23 mouse cellular contexts compared by ENCODE assay signal in genomic region chr11:11739054-11739453, GRCm38 (mm10). TPM values are rescaled to one million over a fixed set of nuclear protein-coding genes. Genes with fewer than 3 reads are reported as not detected.
DNase-seq lines count a peak whose midpoint lies in the region; ATAC-seq and TF ChIP-seq lines count a peak whose summit lies in the region.
"Had no signal": no experiment of that assay in that cellular context is flagged by ENCODE, and none has a peak within 500 bp of the region (broad histone marks: within the 10 kb centered on the region; RNA-seq: fewer than 3 reads in every experiment).

No protein-coding gene starts in this region.

- peaks cover 28 to 38% of the 10 kb centered on the region in 2 experiments for H3K4me1 ChIP-seq in liver, embryonic 14.5 days (replicated peaks; ENCODE audit: control insufficient read depth in 2 of 2, insufficient read depth in 2 of 2, low read length in 1 of 2)
- H3K4me1 ChIP-seq in CH12.LX (ENCODE audit: control insufficient read depth in 1 of 2, insufficient read depth in 2 of 2), result peaks cover 44 to 95% of the 10 kb centered on the region in 2 experiments
- H3K4me1 ChIP-seq: embryonic facial prominence, embryonic 13.5 days; forebrain, embryonic 12.5 days; heart, embryonic 13.5 days; hindbrain, embryonic 12.5 days had no signal

- peaks cover 9% of the 10 kb centered on the region for H3K36me3 ChIP-seq in liver, embryonic 14.5 days (replicated peaks; ENCODE audit: control insufficient read depth, insufficient read depth, low read depth)
- H3K36me3 ChIP-seq in CH12.LX (replicated peaks in 1 of 2; ENCODE audit: control insufficient read depth in 1 of 2, insufficient read depth in 1 of 2, low read length in 1 of 2), result peaks cover 9 to 72% of the 10 kb centered on the region in 2 experiments
- H3K36me3 ChIP-seq: embryonic facial prominence, embryonic 13.5 days; forebrain, embryonic 12.5 days; heart, embryonic 13.5 days; hindbrain, embryonic 12.5 days had no signal

- no peak for ATAC-seq in liver, embryonic 14.5 days (ENCODE audit: insufficient read depth)
- ATAC-seq: activated CD4-positive, CD25-positive, alpha-beta regulatory T cell, adult 4 months; CD4-positive, CD25-positive, alpha-beta regulatory T cell, adult 4 months; forebrain, embryonic 16.5 days; Patski had no signal

- peak overlapping the region; percentile 16; the same call in 1 of the 2 replicates for H3K27ac ChIP-seq in liver, embryonic 14.5 days
- H3K27ac ChIP-seq in CH12.LX (ENCODE audit: insufficient read depth, low read depth), result peak overlapping the region; percentile 63
- H3K27ac ChIP-seq: embryonic facial prominence, embryonic 13.5 days; forebrain, embryonic 12.5 days; heart, embryonic 13.5 days; hindbrain, embryonic 12.5 days had no signal

- no peak for TF ChIP-seq POLR2A in CH12.LX (IDR thresholded peaks at IDR 0.05; ENCODE audit: low read depth, low read length)

- H3K4me3 ChIP-seq in liver, embryonic 14.5 days (ENCODE audit: insufficient read depth in 1 of 2, low read depth in 2 of 2, low read length in 2 of 2), result no peak overlapping the region
- no peak overlapping the region for H3K4me3 ChIP-seq in CH12.LX (replicated peaks in 1 of 3; ENCODE audit: low read depth in 2 of 3, low read length in 2 of 3, poor library complexity in 1 of 3)
- H3K4me3 ChIP-seq: embryonic facial prominence, embryonic 13.5 days; forebrain, embryonic 12.5 days; heart, embryonic 13.5 days; hindbrain, embryonic 12.5 days had no signal

- peak; percentile 70 for TF ChIP-seq RAD21 in CH12.LX (IDR thresholded peaks at IDR 0.05; ENCODE audit: low read depth, low read length)

- in situ Hi-C loops in CH12.LX (cut with MboI; ENCODE audit: low pct_ligation_motif_present, low pct_unique_long_range_greater_than_20kb, low sequenced_read_pairs), result loop anchor here (5.0 kb wide), 1 partner anchor 42 kb away; no protein-coding TSS in a partner anchor

- H3K9me3 ChIP-seq in liver, embryonic 14.5 days (ENCODE audit: control insufficient read depth, low read length), result no peaks in the 10 kb centered on the region
- H3K9me3 ChIP-seq in CH12.LX (replicated peaks; ENCODE audit: low read length), result no peaks in the 10 kb centered on the region
- H3K9me3 ChIP-seq: embryonic facial prominence, embryonic 13.5 days; forebrain, embryonic 12.5 days; heart, embryonic 13.5 days; hindbrain, embryonic 12.5 days had no signal

- dilution Hi-C loops in CH12.LX (cut with MboI; ENCODE audit: extremely low pct_ligation_motif_present, extremely low pct_unique_long_range_greater_than_20kb, low sequenced_read_pairs), result no loop called here

- no peak for TF ChIP-seq EP300 in liver, embryonic 14.5 days (IDR thresholded peaks at IDR 0.05; ENCODE audit: low read depth)
- TF ChIP-seq EP300 in CH12.LX (IDR thresholded peaks at IDR 0.05; ENCODE audit: low read length), result 0 out of 2 replicates have a peak, but pooled peaks have one; percentile 3

- no peak for TF ChIP-seq CTCF in liver, embryonic 14.5 days (IDR thresholded peaks at IDR 0.05; ENCODE audit: low read depth)
- peak in 1 of 2 experiments; percentile 57; a peak in 2 of 4 replicates for TF ChIP-seq CTCF in CH12.LX (conservative IDR thresholded peaks at IDR 0.05 in 1 of 2, IDR thresholded peaks at IDR 0.05 in 1 of 2; ENCODE audit: low read depth in 2 of 2, low read length in 2 of 2)

- H3K9ac ChIP-seq in liver, embryonic 14.5 days (replicated peaks), result no peak overlapping the region
- 0 out of 2 replicates have a peak overlapping the region, but pooled peaks have one; percentile 28 for H3K9ac ChIP-seq in CH12.LX (ENCODE audit: insufficient read depth, low read depth)
- H3K9ac ChIP-seq: embryonic facial prominence, embryonic 13.5 days; forebrain, embryonic 12.5 days; heart, embryonic 13.5 days; hindbrain, embryonic 12.5 days had no signal

- H3K79me2 ChIP-seq in CH12.LX (replicated peaks; ENCODE audit: control insufficient read depth, extremely low read depth, insufficient read depth, poor library complexity, severe bottlenecking), result peaks cover 52% of the 10 kb centered on the region

- H3K4me2 ChIP-seq in liver, embryonic 14.5 days (ENCODE audit: low read depth), result no peak overlapping the region
- no peak overlapping the region for H3K4me2 ChIP-seq in CH12.LX (ENCODE audit: insufficient read depth, low read depth, poor library complexity, severe bottlenecking)
- H3K4me2 ChIP-seq: embryonic facial prominence, embryonic 13.5 days; forebrain, embryonic 12.5 days; heart, embryonic 13.5 days; hindbrain, embryonic 12.5 days had no signal

- 89% methylated on average over 3 of the region's 3 CpGs for WGBS in liver, embryonic 14.5 days (ENCODE audit: insufficient replicate concordance)

- H3K27me3 ChIP-seq in liver, embryonic 14.5 days (ENCODE audit: control insufficient read depth, insufficient read depth, low read length), result no peaks in the 10 kb centered on the region
- no peaks in the 10 kb centered on the region for H3K27me3 ChIP-seq in CH12.LX (replicated peaks)
- H3K27me3 ChIP-seq: embryonic facial prominence, embryonic 13.5 days; forebrain, embryonic 12.5 days; heart, embryonic 13.5 days; hindbrain, embryonic 12.5 days had no signal

- DNase-seq in liver, embryonic 14.5 days (ENCODE audit: low read depth in 3 of 3, low spot score in 3 of 3), result no peak
- DNase-seq in liver (no peak), CH12.LX (ENCODE audit: extremely low read depth) (no peak)
- DNase-seq in induced T-regulatory cell, adult 2 months (ENCODE audit: low read depth), result peak; percentile 42
- DNase-seq in thymus, postnatal 14 days, result peak; percentile 56
- DNase-seq in lung, postnatal 4 days, result no peak
- no peak for DNase-seq in testis, postnatal 14 days (ENCODE audit: low spot score)
- DNase-seq in c-Kit-positive CD71-positive TER-119-positive erythroid progenitor cells, embryonic 14.5 days (ENCODE audit: low spot score), result no peak
- DNase-seq: adrenal gland, postnatal 14 days; B cell, adult 2 months; cerebellum, adult 18-20 months; cerebellum, adult 9-11 months; cerebellum, postnatal 36 days; gastrocnemius, postnatal 14 days; heart, postnatal 4 days had no signal

TF ChIP-seq in CH12.LX, 34 proteins besides CTCF, POLR2A, EP300 and RAD21:
- peak; percentile 67 for TF ChIP-seq SMC3 (IDR thresholded peaks at IDR 0.05; ENCODE audit: low read depth, low read length)
- TF ChIP-seq MEF2A (IDR thresholded peaks at IDR 0.05; ENCODE audit: borderline replicate concordance, low read depth, low read length), result no peak; the same call in 1 of the 2 replicates
- TF ChIP-seq IRF4 (IDR thresholded peaks at IDR 0.05; ENCODE audit: low read depth, low read length), result no peak
- TF ChIP-seq TCF12 (IDR thresholded peaks at IDR 0.05; ENCODE audit: low read depth, low read length), result no peak; the same call in 1 of the 2 replicates
- TF ChIP-seq ZC3H11A (IDR thresholded peaks at IDR 0.05; ENCODE audit: low read depth, low read length), result peak; percentile 19; the same call in 1 of the 2 replicates
- TF ChIP-seq JUN (IDR thresholded peaks at IDR 0.05; ENCODE audit: insufficient read depth, low read depth, low read length), result no peak
- no peak for TF ChIP-seq ZNF384 (IDR thresholded peaks at IDR 0.05; ENCODE audit: low read depth, low read length)
- TF ChIP-seq BHLHE40 (IDR thresholded peaks at IDR 0.05; ENCODE audit: low read depth, low read length), result no peak

RNA-seq across cellular contexts. Expression of gene Ikzf1, which starts 54.3 kb away (rescaled TPM):
- 63.3 and 65.4 TPM in 2 replicates for polyA plus RNA-seq in liver, embryonic 14.5 days (2012; rRNA removed)
- 46.6 and 60.5 TPM in 2 replicates for polyA plus RNA-seq in liver, embryonic 14.5 days (2014; fragmentation: Nextera tagmentation; extraction: Ambion mirVana)
- total RNA-seq in CH12.LX (2012; rRNA removed), result 44.0 and 51.2 TPM in 2 replicates
- 27.8 and 33.1 TPM in 2 replicates for total RNA-seq in CH12.LX (2014; rRNA removed)
- polyA plus RNA-seq in CH12.LX (2012; ENCODE audit: insufficient read length, low read depth), result 56.8 and 68.7 TPM in 2 replicates
- polyA plus RNA-seq: Patski had no signal

Comparison
In these comparisons a context has a peak if more than half of its experiments do, and no peak if none do; other contexts are left out.
1. DNase-seq: peak in induced T-regulatory cell, adult 2 months (single experiment) and thymus, postnatal 14 days (single experiment); none in liver, embryonic 14.5 days (0 of 3), liver (single experiment), CH12.LX (single experiment), lung, postnatal 4 days (0 of 2), testis, postnatal 14 days (single experiment) and c-Kit-positive CD71-positive TER-119-positive erythroid progenitor cells, embryonic 14.5 days (single experiment).